Mouse (Mus musculus) MEL (cell line): ENCODE results near the gene Ptpn22. TPM values are rescaled to one million over a fixed set of nuclear protein-coding genes. Genes with fewer than 3 reads are reported as not detected.
A peak's percentile ranks its signal among the peaks of the same experiment; 100 is the strongest.

ENCODE experiments used
- DNase-seq: peaks from one replicate; pipeline ENCODE4 v3.0.0; 2011; ENCODE audit warnings: low read depth, low spot score
- H3K27ac ChIP-seq: 2 replicates; pipeline ENCODE4 v1.5.1; 2012; ENCODE audit warnings: low read depth, mild to moderate bottlenecking, control low read depth, low read length, moderate library complexity; ENCODE audit not compliant: control insufficient read depth
- H3K27me3 ChIP-seq, 2 experiments: fragments of 150-350 bp in 1 of 2; sonication (generic) in 1 of 2; 2 replicates each; pipeline ENCODE4 v1.6.1; 2012; ENCODE audit warnings: low read length in 2 of 2, mild to moderate bottlenecking in 2 of 2, improper control_type of control experiment in 1 of 2, moderate library complexity in 1 of 2; ENCODE audit not compliant: insufficient read depth in 2 of 2, control insufficient read depth in 1 of 2
- H3K36me3 ChIP-seq, 2 experiments: 2 replicates each; pipeline ENCODE4 v1.6.1; 2012 to 2014; ENCODE audit warnings: low read length in 2 of 2, improper control_type of control experiment in 1 of 2, inconsistent platforms in 1 of 2, mild to moderate bottlenecking in 1 of 2; ENCODE audit not compliant: insufficient read depth in 2 of 2, control insufficient read depth in 1 of 2
- H3K4me1 ChIP-seq, 2 experiments: fragments of 150-350 bp in 1 of 2; sonication (generic) in 1 of 2; 2 replicates each; pipeline ENCODE4 v1.6.1; 2012; ENCODE audit warnings: low read length in 2 of 2, improper control_type of control experiment in 1 of 2, mild to moderate bottlenecking in 1 of 2; ENCODE audit not compliant: insufficient read depth in 2 of 2, control insufficient read depth in 1 of 2
- H3K4me3 ChIP-seq, 2 experiments: fragments of 150-350 bp in 1 of 2; sonication (generic) in 1 of 2; 2 replicates each; pipeline ENCODE4 v1.5.1; 2012; ENCODE audit warnings: low read depth in 2 of 2, low read length in 2 of 2, mild to moderate bottlenecking in 2 of 2, moderate library complexity in 2 of 2, control low read depth in 1 of 2, improper control_type of control experiment in 1 of 2; ENCODE audit not compliant: control insufficient read depth in 1 of 2, insufficient read depth in 1 of 2
- H3K79me2 ChIP-seq: 2 replicates; pipeline ENCODE4 v1.6.1; 2012; ENCODE audit warnings: mild to moderate bottlenecking, low read length, moderate library complexity; ENCODE audit not compliant: control insufficient read depth, poor library complexity, insufficient read depth
- H3K9ac ChIP-seq: 2 replicates; pipeline ENCODE4 v1.6.1; 2012; ENCODE audit warnings: low read depth, mild to moderate bottlenecking, control low read depth, low read length, moderate library complexity; ENCODE audit not compliant: control insufficient read depth, poor library complexity, severe bottlenecking
- H3K9me3 ChIP-seq: fragments of 150-350 bp; sonication (generic); replicated peaks from 2 replicates; pipeline ENCODE4 v1.6.1; 2012; ENCODE audit warnings: mild to moderate bottlenecking, low read length, improper control_type of control experiment, moderate library complexity; ENCODE audit not compliant: insufficient read depth
- CHD2 ChIP-seq: IDR thresholded peaks from 2 replicates; pipeline ENCODE4 v1.6.1; 2011; ENCODE audit warnings: low read length, improper control_type of control experiment
- CTCF ChIP-seq, 3 experiments: IDR thresholded peaks in 2 of 3; conservative IDR thresholded peaks in 1 of 3; 2 replicates each; pipeline ENCODE4 v1.5.1; 2011 to 2012; ENCODE audit warnings: low read length in 3 of 3, low read depth in 2 of 3, mild to moderate bottlenecking in 2 of 3, improper control_type of control experiment in 1 of 3, inconsistent platforms in 1 of 3, mixed read lengths in 1 of 3, moderate library complexity in 1 of 3; ENCODE audit not compliant: control insufficient read depth in 1 of 3, insufficient read depth in 1 of 3, poor library complexity in 1 of 3, severe bottlenecking in 1 of 3
- ELF1 ChIP-seq: IDR thresholded peaks from 2 replicates; pipeline ENCODE4 v1.6.1; 2014; ENCODE audit warnings: low read depth, mild to moderate bottlenecking, inconsistent platforms, low read length, improper control_type of control experiment, moderate library complexity
- ETS1 ChIP-seq: IDR thresholded peaks from 2 replicates; pipeline ENCODE4 v1.6.1; 2012; ENCODE audit warnings: low read depth, mild to moderate bottlenecking, inconsistent platforms, low read length, improper control_type of control experiment, moderate library complexity
- GABPA ChIP-seq: IDR thresholded peaks from 2 replicates; pipeline ENCODE4 v1.6.1; 2012; ENCODE audit warnings: low read depth, mild to moderate bottlenecking, inconsistent platforms, low read length, improper control_type of control experiment, moderate library complexity
- GATA1 ChIP-seq: IDR thresholded peaks from 2 replicates; pipeline ENCODE4 v1.6.1; 2011; ENCODE audit warnings: low read depth, low read length, improper control_type of control experiment
- HCFC1 ChIP-seq: IDR thresholded peaks from 2 replicates; pipeline ENCODE4 v1.6.1; 2012; ENCODE audit warnings: low read depth, mild to moderate bottlenecking, inconsistent platforms, low read length, improper control_type of control experiment, moderate library complexity
- KAT2A ChIP-seq: conservative IDR thresholded peaks from 2 replicates; pipeline ENCODE4 v1.6.1; 2012; ENCODE audit warnings: low read depth, low read length, improper control_type of control experiment, inconsistent platforms
- MAFK ChIP-seq: IDR thresholded peaks from 2 replicates; pipeline ENCODE4 v1.6.1; 2011; ENCODE audit warnings: low read depth, mild to moderate bottlenecking, low read length, improper control_type of control experiment, borderline replicate concordance
- MAX ChIP-seq: IDR thresholded peaks from 2 replicates; pipeline ENCODE4 v1.6.1; 2011; ENCODE audit warnings: low read length, improper control_type of control experiment
- MXI1 ChIP-seq: IDR thresholded peaks from 2 replicates; pipeline ENCODE4 v1.6.1; 2011; ENCODE audit warnings: mild to moderate bottlenecking, low read depth, low read length, improper control_type of control experiment
- MYB ChIP-seq: IDR thresholded peaks from 2 replicates; pipeline ENCODE4 v1.6.1; 2011; ENCODE audit warnings: mild to moderate bottlenecking, low read depth, low read length, improper control_type of control experiment
- NELFE ChIP-seq: IDR thresholded peaks from 2 replicates; pipeline ENCODE4 v1.6.1; 2011; ENCODE audit warnings: low read depth, low read length, improper control_type of control experiment
- POLR2A ChIP-seq, 2 experiments: IDR thresholded peaks; 2 replicates each; pipeline ENCODE4 v1.6.1; 2011 to 2012; ENCODE audit warnings: low read length in 2 of 2, mild to moderate bottlenecking in 2 of 2, control low read depth in 1 of 2, improper control_type of control experiment in 1 of 2, low read depth in 1 of 2, moderate library complexity in 1 of 2; ENCODE audit not compliant: control insufficient read depth in 1 of 2, insufficient read depth in 1 of 2, poor library complexity in 1 of 2
- POLR2AphosphoS2 ChIP-seq: IDR thresholded peaks from 2 replicates; pipeline ENCODE4 v1.6.1; 2011; ENCODE audit warnings: low read length, improper control_type of control experiment
- POLR2AphosphoS5 ChIP-seq: IDR thresholded peaks from 2 replicates; pipeline ENCODE4 v1.6.1; 2012; ENCODE audit warnings: low read depth, borderline replicate concordance, mild to moderate bottlenecking, inconsistent platforms, low read length, moderate library complexity, mixed read lengths
- RAD21 ChIP-seq: IDR thresholded peaks from 2 replicates; pipeline ENCODE4 v1.6.1; 2011; ENCODE audit warnings: mild to moderate bottlenecking, low read depth, low read length, improper control_type of control experiment
- SIN3A ChIP-seq: IDR thresholded peaks from 2 replicates; pipeline ENCODE4 v1.6.1; 2012; ENCODE audit warnings: low read length, improper control_type of control experiment, inconsistent platforms
- SMC3 ChIP-seq: IDR thresholded peaks from 2 replicates; pipeline ENCODE4 v1.6.1; 2011; ENCODE audit warnings: low read depth, low read length, improper control_type of control experiment
- TAL1 ChIP-seq: IDR thresholded peaks from 2 replicates; pipeline ENCODE4 v1.6.1; 2012; ENCODE audit warnings: mild to moderate bottlenecking, inconsistent platforms, low read length, moderate library complexity, mixed read lengths
- TCF12 ChIP-seq: IDR thresholded peaks from 2 replicates; pipeline ENCODE4 v1.6.1; 2014; ENCODE audit warnings: low read depth, mild to moderate bottlenecking, inconsistent platforms, low read length, improper control_type of control experiment, moderate library complexity
- ZC3H11A ChIP-seq: IDR thresholded peaks from 2 replicates; pipeline ENCODE4 v1.6.1; 2012; ENCODE audit warnings: low read depth, mild to moderate bottlenecking, inconsistent platforms, low read length, improper control_type of control experiment
- ZMIZ1 ChIP-seq: IDR thresholded peaks from 2 replicates; pipeline ENCODE4 v1.6.1; 2012; ENCODE audit warnings: low read depth, mild to moderate bottlenecking, inconsistent platforms, low read length, improper control_type of control experiment, moderate library complexity
- polyA plus RNA-seq, 2 experiments: library from polyadenylated mRNA; stranded (reverse) in 1 of 2; unstranded in 1 of 2; fragments of >175 nt in 1 of 2; fragments of >200 nt in 1 of 2; gene quantifications; 2 replicates each; pipeline versions ENCODE4 v1.2.1 to v1.2.4; 2012; ENCODE audit warnings: low replicate concordance in 2 of 2, low read depth in 1 of 2; ENCODE audit not compliant: insufficient read length in 2 of 2, insufficient read depth in 1 of 2, missing spikeins in 1 of 2
- total RNA-seq: library from RNA; depleted of rRNA; stranded (reverse); fragments of 300-350 nt; gene quantifications from 2 replicates; pipeline ENCODE4 v1.2.3, GENCODE M21; 2012

The Ptpn22 gene
- total and polyA plus RNA-seq, 3 experiments, result 0.06 TPM; not detected in 2

- H3K4me3 ChIP-seq, result no peak overlapping the region
- H3K9me3 ChIP-seq, result no peaks in the 10 kb centered on the region
- TF ChIP-seq ZC3H11A (no peak), CHD2 (no peak), TAL1 (no peak), ETS1 (no peak), GABPA (no peak), POLR2AphosphoS5 (no peak), MYB (no peak), SMC3 (no peak), MAX (no peak), RAD21 (no peak), MXI1 (no peak), POLR2A (IDR thresholded peaks at IDR 0.05; ENCODE audit: control insufficient read depth in 1 of 2, insufficient read depth in 1 of 2, low read depth in 1 of 2, low read length in 2 of 2, poor library complexity in 1 of 2) (no peak), KAT2A (no peak), HCFC1 (no peak), GATA1 (no peak), ELF1 (no peak), POLR2AphosphoS2 (no peak), MAFK (no peak), ZMIZ1 (no peak)
- H3K36me3 ChIP-seq, result no peaks in the 10 kb centered on the region
- no peak overlapping the region for H3K9ac ChIP-seq
- H3K79me2 ChIP-seq, result no peaks in the 10 kb centered on the region
- H3K27ac ChIP-seq, result no peak overlapping the region
- peaks cover 1 to 2% of the 10 kb centered on the region in 2 experiments; a peak in 3 of 4 replicates for H3K27me3 ChIP-seq
- no peaks in the 10 kb centered on the region for H3K4me1 ChIP-seq
- DNase-seq, result no peak
Observed at GRCm38 (mm10) chr3:103893374-103893773, 33.8 kb downstream of the Ptpn22 start.

DNA sequence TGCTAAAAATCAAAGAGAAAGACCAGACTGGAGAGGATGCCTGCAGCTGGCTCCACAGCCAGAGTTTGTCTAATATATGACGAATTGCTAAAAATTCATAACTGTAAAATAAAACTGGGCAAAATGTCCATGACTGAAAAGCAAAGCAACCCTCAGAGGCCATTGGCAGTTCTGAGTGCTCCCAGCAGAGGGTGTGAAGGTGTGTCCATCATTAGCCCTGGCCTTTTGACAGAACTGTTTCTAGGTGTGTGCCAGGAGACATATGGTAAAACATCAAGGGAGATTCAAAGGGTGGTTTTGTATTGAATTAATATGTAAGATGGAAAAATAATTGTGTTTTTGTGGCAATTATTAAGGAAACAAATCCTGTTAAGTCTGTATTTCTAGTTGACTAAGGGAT is 45.1 kb downstream of the Ptpn22 start:
- no peaks in the 10 kb centered on the region for H3K9me3 ChIP-seq

More for the DNA sequence above, 45.1 kb downstream of the Ptpn22 start:
- H3K27ac ChIP-seq, result no peak overlapping the region
- H3K4me3 ChIP-seq, result no peak overlapping the region
- peak; percentile 53 for TF ChIP-seq ZC3H11A
- TF ChIP-seq RAD21, result peak; percentile 57
- no peak for TF ChIP-seq NELFE
- peak; percentile 40; the same call in 1 of the 2 replicates for TF ChIP-seq SIN3A
- TF ChIP-seq CTCF (IDR thresholded peaks at IDR 0.05 in 2 of 3, conservative IDR thresholded peaks at IDR 0.05 in 1 of 3; ENCODE audit: control insufficient read depth in 1 of 3, insufficient read depth in 1 of 3, low read depth in 2 of 3, low read length in 3 of 3, poor library complexity in 1 of 3, severe bottlenecking in 1 of 3), result peak; percentile 54 to 89 (median 57)
- peak; percentile 90 for TF ChIP-seq SMC3
- no peak for TF ChIP-seq ZMIZ1
- TF ChIP-seq TCF12, result no peak
- peak; percentile 76 for DNase-seq
- no peaks in the 10 kb centered on the region for H3K79me2 ChIP-seq
- no peak overlapping the region for H3K9ac ChIP-seq
- H3K4me1 ChIP-seq, result no peaks in the 10 kb centered on the region
- no peaks in the 10 kb centered on the region; a peak in 1 of 4 replicates for H3K27me3 ChIP-seq
- no peaks in the 10 kb centered on the region for H3K36me3 ChIP-seq
